Mouse (Mus musculus): ENCODE measurements around the gene Col19a1.

DNA sequence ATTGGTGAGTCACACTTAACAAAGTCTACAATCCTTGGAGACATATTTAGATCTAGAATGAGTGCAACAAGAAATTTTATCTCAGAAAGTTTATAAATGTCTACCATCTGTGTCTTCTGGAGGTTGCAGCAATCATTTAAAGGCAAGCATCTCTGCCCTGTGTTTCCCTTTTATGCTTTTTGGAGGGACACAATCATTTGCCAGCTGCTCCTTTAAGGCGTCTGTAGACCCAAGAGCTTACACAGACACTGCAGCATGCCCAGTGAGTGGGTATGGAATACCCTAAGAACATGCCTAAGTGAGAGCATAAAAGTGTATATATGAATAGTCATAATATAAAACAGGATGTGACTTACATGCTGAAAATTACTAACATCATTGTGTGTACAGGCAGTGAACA lies 357.7 kb downstream of the Col19a1 start:
- TF ChIP-seq CTCF (conservative IDR thresholded peaks at IDR 0.05; ENCODE audit: low read length) (no peak), NANOG (IDR thresholded peaks at IDR 0.05; ENCODE audit: borderline replicate concordance, low read length) (no peak), POU5F1 (IDR thresholded peaks at IDR 0.05; ENCODE audit: borderline replicate concordance, low read length) (no peak)

Measured in E14TG2a.4 (cell line).